10 mouse cellular contexts compared by ENCODE assay signal in the genomic region with DNA sequence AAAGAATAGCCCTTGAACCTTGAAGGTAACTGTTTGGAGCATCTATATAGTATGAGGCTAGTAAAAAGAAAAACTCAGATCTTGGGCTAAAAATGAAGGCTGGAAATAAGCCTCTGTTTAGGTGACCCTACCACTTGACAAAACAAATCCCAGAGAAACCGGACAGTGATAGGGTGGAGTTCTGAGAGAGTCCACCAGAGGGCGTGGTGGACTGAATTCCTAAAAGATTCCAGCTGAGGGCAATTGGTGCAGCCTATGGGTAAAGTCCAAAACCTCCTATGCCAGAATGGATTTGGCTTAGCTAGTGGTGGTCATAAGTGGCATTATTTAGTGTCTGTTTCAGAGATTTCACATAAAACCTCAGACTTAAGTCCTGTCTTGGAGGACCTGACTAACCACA. TPM values are rescaled to one million over a fixed set of nuclear protein-coding genes. Genes with fewer than 3 reads are reported as not detected.
A peak's percentile ranks its signal among the peaks of the same experiment; 100 is the strongest.
DNase-seq lines count a peak whose midpoint lies in the region; ATAC-seq and TF ChIP-seq lines count a peak whose summit lies in the region.
"Had no signal": no experiment of that assay in that cellular context is flagged by ENCODE, and none has a peak within 500 bp of the region (broad histone marks: within the 10 kb centered on the region; RNA-seq: fewer than 3 reads in every experiment).

No protein-coding gene starts in this region.

- intact Hi-C loops in heart, adult 2 months (cut with DNase I) = no loop called here

- ATAC-seq in neural tube, embryonic 11.5 days (ENCODE audit: insufficient read depth, low FRiP score, low TSS enrichment) = no peak

- DNase-seq in heart, adult 2 months = no peak
- no peak for DNase-seq in heart, adult 8-10 months (ENCODE audit: low spot score)
- DNase-seq in spleen, postnatal 10 days (ENCODE audit: low spot score in 2 of 2) = peak; percentile 4 to 27
- DNase-seq in spleen, postnatal 4 days (ENCODE audit: low spot score in 2 of 2) = no peak
- peak; percentile 15 for DNase-seq in c-Kit-positive CD71-positive TER-119-positive erythroid progenitor cells, embryonic 14.5 days (ENCODE audit: low spot score)
- DNase-seq in hindlimb bud, embryonic 11.5 days (ENCODE audit: extremely low spot score, low read depth, low spot score) = peak; percentile 6
- DNase-seq in neural tube, embryonic 11.5 days (ENCODE audit: low spot score) = peak; percentile 60
- no peak for DNase-seq in spleen, postnatal 36 days (ENCODE audit: low spot score in 2 of 2)

- TF ChIP-seq EP300 in heart, adult 2 months (IDR thresholded peaks at IDR 0.05; ENCODE audit: insufficient read depth, low read depth, low read length) = no peak

- WGBS in heart, adult 2 months = 36% methylated on average over 2 of the region's 2 CpGs
- WGBS in neural tube, embryonic 11.5 days = 23% methylated on average over 2 of the region's 2 CpGs

- H3K9me3 ChIP-seq in neural tube, embryonic 11.5 days (ENCODE audit: control insufficient read depth, low read length) = no peaks in the 10 kb centered on the region

- H3K27ac ChIP-seq in heart, adult 2 months = no peak overlapping the region
- no peak overlapping the region for H3K27ac ChIP-seq in neural tube, embryonic 11.5 days (ENCODE audit: low read depth, low read length)

- no peaks in the 10 kb centered on the region for H3K79me2 ChIP-seq in heart, adult 2 months (replicated peaks; ENCODE audit: control insufficient read depth, insufficient read depth, low read length)

- no peaks in the 10 kb centered on the region for H3K27me3 ChIP-seq in heart, adult 2 months (ENCODE audit: control insufficient read depth, insufficient read depth, low read length)
- no peaks in the 10 kb centered on the region for H3K27me3 ChIP-seq in neural tube, embryonic 11.5 days (ENCODE audit: control insufficient read depth, insufficient read depth, low read length)

- H3K4me3 ChIP-seq in heart, adult 2 months = no peak overlapping the region
- no peak overlapping the region for H3K4me3 ChIP-seq in neural tube, embryonic 11.5 days (ENCODE audit: low read depth, low read length)
- H3K4me3 ChIP-seq: myocyte had no signal

- no peak overlapping the region for H3K4me2 ChIP-seq in neural tube, embryonic 11.5 days (ENCODE audit: low read depth)

- H3K4me1 ChIP-seq in heart, adult 2 months (ENCODE audit: control insufficient read depth, insufficient read depth, low read length) = no peaks in the 10 kb centered on the region
- H3K4me1 ChIP-seq in neural tube, embryonic 11.5 days (ENCODE audit: control insufficient read depth, insufficient read depth, low read length) = peaks cover 4% of the 10 kb centered on the region; the same call in 1 of the 2 replicates

- no peaks in the 10 kb centered on the region for H3K36me3 ChIP-seq in heart, adult 2 months (ENCODE audit: control insufficient read depth, insufficient read depth, low read length)
- peaks cover 6% of the 10 kb centered on the region; the same call in 1 of the 2 replicates for H3K36me3 ChIP-seq in neural tube, embryonic 11.5 days (ENCODE audit: control insufficient read depth, insufficient read depth, low read length)

- TF ChIP-seq POLR2A in heart, adult 2 months (IDR thresholded peaks at IDR 0.05; ENCODE audit: insufficient read depth, low read depth, low read length) = no peak

- H3K9ac ChIP-seq in heart, adult 2 months (ENCODE audit: low read depth, low read length) = no peak overlapping the region
- H3K9ac ChIP-seq in neural tube, embryonic 11.5 days (ENCODE audit: low read length) = no peak overlapping the region

- TF ChIP-seq CTCF in heart, adult 2 months (IDR thresholded peaks at IDR 0.05) = peak; percentile 71

RNA-seq across cellular contexts. Expression of a gene that starts 36.9 kb away (rescaled TPM):
- not detected for total RNA-seq in heart, adult 2 months (2021)
- not detected in 2 replicates for polyA plus RNA-seq in heart, adult 2 months (2012; rRNA removed)
- not detected for total RNA-seq in heart, adult 8-10 months (2022)
- 5.8 and 5.9 TPM in 2 replicates for polyA plus RNA-seq in neural tube, embryonic 11.5 days (2014; fragmentation: Nextera tagmentation; extraction: Ambion mirVana)
- total RNA-seq: hematopoietic stem cell, adult 5-6 weeks had no signal

Comparison
In these comparisons a context has a peak if more than half of its experiments do, and no peak if none do; other contexts are left out.
1. DNase-seq: peak in spleen, postnatal 10 days (2 of 2), c-Kit-positive CD71-positive TER-119-positive erythroid progenitor cells, embryonic 14.5 days (single experiment), hindlimb bud, embryonic 11.5 days (single experiment) and neural tube, embryonic 11.5 days (single experiment); none in heart, adult 2 months (0 of 2), heart, adult 8-10 months (single experiment), spleen, postnatal 4 days (0 of 2) and spleen, postnatal 36 days (0 of 2).